Mouse (Mus musculus) neutrophil, adult 5-6 weeks (primary cell): ENCODE measurements around the gene Cdkn2b. TPM values are rescaled to one million over a fixed set of nuclear protein-coding genes. Genes with fewer than 3 reads are reported as not detected.
A peak's percentile ranks its signal among the peaks of the same experiment; 100 is the strongest.

Source experiments
- ATAC-seq: fragments of 151-379, 151-347 bp; 2 replicates; pipeline ENCODE4 v1.8.0; 2017; ENCODE audit warnings: mild to moderate bottlenecking, moderate TSS enrichment; ENCODE audit not compliant: insufficient number of reproducible peaks, poor library complexity, low FRiP score, severe bottlenecking; ENCODE audit errors: extremely low read depth
- total RNA-seq: library from RNA; stranded (forward); fragments of 200-1000 nt; gene quantifications from 2 replicates; pipeline ENCODE4 v1.2.3, GENCODE M21; 2017

Gene Cdkn2b
- not detected in 2 replicates for total RNA-seq

DNA sequence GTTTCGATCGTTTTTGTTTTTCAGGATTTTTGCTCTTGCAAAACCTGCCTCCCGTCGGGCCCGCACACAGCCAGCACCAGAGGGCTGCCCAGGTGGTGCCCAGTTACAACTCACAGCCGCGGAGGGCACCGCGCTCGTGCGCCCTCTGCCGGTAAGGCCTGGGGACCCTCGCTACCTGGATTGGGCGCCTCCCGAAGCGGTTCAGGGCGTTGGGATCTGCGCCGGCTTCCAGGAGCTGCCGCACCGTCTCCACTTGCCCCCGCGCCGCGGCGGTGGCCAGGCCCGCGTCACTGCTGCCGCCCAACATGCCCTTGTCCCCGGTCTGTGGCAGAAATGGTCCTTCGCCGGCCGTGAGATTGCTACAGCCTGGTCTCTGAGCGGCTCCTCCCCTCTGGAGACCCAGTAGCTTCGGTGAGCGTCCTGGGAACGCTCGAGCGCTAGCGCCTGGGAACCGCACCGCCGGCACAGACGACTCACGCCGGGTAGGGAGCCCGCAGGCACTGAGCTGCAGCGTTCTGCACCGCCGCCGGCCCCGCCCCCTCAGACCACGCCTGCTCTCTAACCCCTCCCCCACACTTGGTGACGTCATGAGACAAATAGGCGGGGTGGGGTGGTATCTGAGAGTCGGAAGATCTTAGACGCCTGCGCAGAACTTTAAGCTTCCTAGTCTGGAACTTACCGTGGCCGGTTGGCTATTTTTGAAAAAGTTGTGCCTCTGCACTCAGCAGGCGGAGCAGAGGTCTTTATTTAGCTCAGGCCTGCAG lies at the start of gene Cdkn2b:
Gene Cdkn2b (minus strand): TSS at position 549 of the 764 bp plus-strand sequence.
- peak; percentile 78 for ATAC-seq

GRCm38 (mm10) chr4:89360349-89360748 lies 49.5 kb upstream of the Cdkn2b start:
- no peak for ATAC-seq

DNA sequence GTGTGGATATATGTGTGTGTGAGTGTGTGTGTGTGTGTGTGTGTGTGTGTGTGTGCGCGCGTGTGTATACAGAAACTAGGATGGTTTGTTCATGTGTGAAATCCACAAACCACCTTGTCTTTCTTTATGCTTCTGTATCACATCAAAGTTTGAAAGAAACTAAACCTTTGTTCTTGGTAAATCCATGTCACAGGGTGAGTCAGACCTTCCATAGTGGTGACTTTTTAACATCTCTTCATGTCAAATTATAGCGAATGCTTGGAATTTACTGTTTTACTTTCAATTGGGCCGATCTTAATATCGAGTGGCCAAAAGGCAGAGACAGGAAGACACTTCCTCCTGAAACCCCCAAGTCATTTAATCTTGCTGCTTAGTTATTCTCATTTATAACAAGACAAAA lies 48.7 kb upstream of the Cdkn2b start:
- ATAC-seq, result no peak

- no peak for ATAC-seq
Observed at GRCm38 (mm10) chr4:89353935-89354334, 43.1 kb upstream of the Cdkn2b start.

DNA sequence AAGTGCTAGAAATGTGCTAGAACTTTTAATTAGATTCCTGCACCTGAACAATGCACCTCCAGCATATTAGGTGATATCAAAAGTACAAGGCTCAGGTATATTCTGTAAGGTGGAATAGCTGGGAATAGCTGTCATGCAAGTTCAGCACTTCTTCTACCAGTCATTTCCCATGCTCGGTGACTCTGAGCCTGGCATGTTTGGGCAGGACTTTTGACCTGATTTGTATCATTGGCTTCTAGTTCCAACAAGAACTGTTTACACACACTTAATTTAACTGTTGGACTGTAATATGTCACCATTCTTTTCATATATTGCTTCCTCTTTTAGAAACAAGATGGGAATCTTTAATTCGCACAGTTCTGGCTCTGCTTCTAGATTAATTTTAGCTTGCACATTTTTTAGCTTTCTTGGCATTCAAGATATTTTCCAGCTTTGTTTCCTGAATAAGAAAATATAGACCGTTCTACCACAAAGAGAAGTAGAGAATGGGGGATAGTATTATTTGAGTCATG lies 42.3 kb upstream of the Cdkn2b start:
- ATAC-seq, result no peak

DNA sequence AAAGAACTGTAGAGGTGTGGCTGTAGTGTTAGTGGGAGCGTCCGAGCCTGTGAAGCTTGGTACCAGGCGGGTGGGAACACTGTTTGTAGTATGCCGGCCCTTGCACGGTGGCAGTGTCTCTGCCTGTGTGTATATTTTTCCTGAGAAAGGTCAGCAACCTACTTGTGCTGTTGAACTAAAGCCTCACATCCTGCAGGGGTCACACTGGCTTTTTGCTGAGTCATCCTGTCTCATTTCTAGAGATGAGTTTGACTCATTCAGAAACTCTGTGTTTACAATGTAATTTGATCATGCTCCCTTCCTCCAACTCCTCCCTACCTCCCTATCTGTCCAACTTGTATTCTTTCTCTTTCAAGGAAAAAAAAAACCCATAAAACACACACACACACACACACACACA lies 40.6 kb upstream of the Cdkn2b start:
- ATAC-seq, result no peak

DNA sequence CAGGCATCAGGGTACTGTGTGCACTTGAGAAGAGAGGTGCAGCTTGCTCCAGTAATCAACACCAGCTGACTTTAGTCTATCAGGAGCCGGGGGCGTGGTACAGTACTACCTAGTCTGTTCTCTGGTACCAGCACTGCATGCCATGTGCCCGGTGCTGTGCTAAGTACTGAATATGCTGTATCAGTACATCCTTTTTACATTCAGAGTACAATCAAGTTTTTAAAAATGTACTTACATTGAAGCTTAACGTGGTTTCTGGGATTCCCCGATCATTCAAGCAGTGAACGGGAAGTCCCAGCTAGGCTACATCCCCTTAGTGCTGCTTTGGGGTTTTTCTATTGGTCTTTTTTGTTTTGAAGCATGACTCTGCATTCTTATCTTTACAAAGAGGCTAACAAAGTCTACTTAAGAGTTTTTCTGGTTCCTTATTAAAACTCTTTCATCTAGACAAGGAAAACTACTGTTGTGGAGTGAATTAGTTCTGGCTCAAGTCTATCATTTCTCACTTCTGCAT lies 40.2 kb upstream of the Cdkn2b start:
- 0 out of 2 replicates have a peak, but pooled peaks have one; percentile 13 for ATAC-seq

DNA sequence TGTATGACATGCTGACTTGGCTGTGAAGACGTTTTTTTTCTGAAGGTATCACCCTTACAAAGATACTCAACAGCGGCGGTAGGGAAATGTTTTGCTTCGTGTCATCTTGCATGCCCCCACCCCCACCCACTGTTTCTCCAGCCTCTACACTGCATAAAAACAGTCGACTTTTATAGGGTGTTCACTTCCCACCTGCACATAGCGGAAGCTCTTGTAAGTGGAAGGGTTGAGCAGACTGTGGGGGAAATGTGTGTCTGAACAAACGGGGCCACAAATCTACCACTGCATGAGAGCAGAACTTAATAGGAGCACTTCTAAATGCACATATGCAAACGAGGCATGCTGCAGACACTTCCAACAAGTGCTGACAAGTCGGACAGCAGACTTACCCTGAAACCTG lies 39.6 kb upstream of the Cdkn2b start:
- ATAC-seq, result no peak

DNA sequence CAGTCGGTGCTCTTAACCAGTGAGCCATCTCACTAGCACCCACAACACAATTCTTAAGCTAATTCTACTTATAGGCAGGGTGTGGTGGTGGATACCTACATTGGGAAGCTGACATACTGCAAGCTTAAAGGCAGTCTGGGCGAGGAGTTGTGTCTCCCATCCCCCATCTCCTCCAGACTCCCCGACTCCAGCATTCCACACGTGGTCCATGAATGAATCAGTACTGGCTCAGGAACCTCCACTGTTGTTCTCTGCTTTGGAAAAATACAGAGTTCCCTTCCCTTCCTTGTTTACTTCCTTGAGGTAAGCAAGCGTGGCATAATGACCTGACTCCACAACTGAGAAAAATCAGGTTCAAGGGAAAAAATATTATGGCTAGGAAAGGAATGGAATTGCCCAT lies 38.0 kb upstream of the Cdkn2b start:
- no peak for ATAC-seq

DNA sequence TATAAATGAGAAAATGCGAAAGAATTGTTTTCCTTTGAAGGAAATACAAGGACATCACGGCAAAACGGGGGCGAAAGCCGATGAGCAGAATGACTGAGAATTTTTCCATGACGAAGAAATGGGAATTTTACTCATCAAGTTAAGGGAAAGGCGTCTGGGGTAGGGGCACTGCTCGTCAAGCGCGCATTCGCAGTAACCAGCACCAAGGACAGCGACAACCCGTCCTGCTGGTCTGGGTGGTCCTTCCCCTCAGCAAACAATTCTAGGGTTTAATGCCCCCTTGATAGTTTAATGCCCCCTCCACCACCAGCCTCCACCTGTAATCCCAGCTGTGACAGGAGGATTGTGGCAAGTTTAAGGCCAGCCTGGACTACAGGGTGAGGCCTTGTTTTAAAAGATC lies 2.6 kb upstream of the Cdkn2b start:
- no peak for ATAC-seq

GRCm38 (mm10) chr4:89309996-89310395 lies 843 bp downstream of the Cdkn2b start:
- ATAC-seq, result no peak

GRCm38 (mm10) chr4:89308001-89308400 lies 2.8 kb downstream of the Cdkn2b start:
- ATAC-seq, result no peak

GRCm38 (mm10) chr4:89306798-89307365 lies 4.0 kb downstream of the Cdkn2b start:
- ATAC-seq, result no peak

- no peak for ATAC-seq
Observed at GRCm38 (mm10) chr4:89305691-89306090, 5.1 kb downstream of the Cdkn2b start.

- no peak for ATAC-seq
Observed at GRCm38 (mm10) chr4:89303281-89303995, 7.4 kb downstream of the Cdkn2b start.

- ATAC-seq, result no peak
Observed at GRCm38 (mm10) chr4:89302129-89302528, 8.7 kb downstream of the Cdkn2b start.

DNA sequence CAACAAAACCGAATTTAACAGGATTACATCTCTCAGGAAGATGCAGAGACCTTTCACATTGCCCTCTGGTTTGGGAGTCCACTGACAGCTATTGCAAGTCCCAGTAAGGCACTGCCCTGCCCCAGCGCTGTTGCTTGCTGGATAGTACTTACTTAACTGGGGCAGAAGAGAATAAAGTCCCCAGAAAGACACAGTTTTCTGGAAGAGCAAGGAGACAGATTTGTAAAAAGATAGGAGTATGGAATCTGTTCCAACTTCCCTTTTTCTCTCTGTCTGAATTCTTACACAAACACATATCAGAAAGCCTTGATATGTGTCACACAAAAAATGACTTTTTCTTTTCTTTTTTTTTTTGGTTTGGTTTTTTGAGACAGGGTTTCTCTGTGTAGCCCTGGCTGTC lies 11.1 kb downstream of the Cdkn2b start:
- no peak for ATAC-seq

- ATAC-seq, result no peak
Observed at GRCm38 (mm10) chr4:89295441-89296220, 15.2 kb downstream of the Cdkn2b start.
